Mouse (Mus musculus) central nervous system, embryonic 18 days (tissue): ENCODE results near the gene Olfr772. TPM values are rescaled to one million over a fixed set of nuclear protein-coding genes. Genes with fewer than 3 reads are reported as not detected.

ENCODE experiments used
- polyA plus RNA-seq: library from polyadenylated mRNA; depleted of rRNA; stranded (reverse); fragments of >200 nt; gene quantifications from 2 replicates; pipeline ENCODE4 v1.2.3, GENCODE M21; 2012; rRNA removed

Gene Olfr772
- not detected in 2 replicates for polyA plus RNA-seq

GRCm38 (mm10) chr10:129177821-129178220 lies at the start of gene Olfr772:
Olfr772 (minus strand) TSS chr10:129177921.

GRCm38 (mm10) chr10:129187319-129187718 lies 9.6 kb upstream of the Olfr772 start, which contains the start of gene Olfr773:
Olfr773 (minus strand) TSS chr10:129187419.

DNA sequence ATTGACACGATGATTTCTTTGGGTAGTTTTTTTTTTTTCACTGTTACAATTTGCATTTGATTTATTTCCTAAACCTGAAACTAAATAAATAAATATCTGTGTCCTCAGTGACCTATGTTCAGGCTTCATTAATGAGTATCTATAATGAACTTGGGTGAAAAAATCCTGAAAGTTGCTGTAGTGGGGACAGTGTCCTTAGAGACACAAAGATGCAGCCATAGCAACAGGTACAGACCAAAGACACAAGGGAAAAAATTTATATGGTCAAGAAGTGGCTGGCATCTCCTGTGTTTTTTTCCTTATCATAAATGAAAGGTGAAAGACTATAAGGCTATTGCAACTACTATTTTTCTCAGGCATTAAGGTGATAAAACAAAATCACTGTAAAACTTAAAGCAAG lies 13.1 kb downstream of the Olfr772 start, which contains the start of gene Olfr771:
Gene Olfr771 (minus strand): TSS at position 101 of the 400 bp plus-strand sequence.

GRCm38 (mm10) chr10:129138898-129139297 lies 38.8 kb downstream of the Olfr772 start, which contains the start of gene Olfr770:
Olfr770 (minus strand) TSS chr10:129138998.

Other genes starting within 250 kb of the Olfr772 start
- gene Itga7, start 244.1 kb downstream of the Olfr772 start, polyA plus RNA-seq: 11.6 and 16.9 TPM in 2 replicates
- not detected in 2 replicates for gene Mettl7b, start 216.9 kb downstream of the Olfr772 start, polyA plus RNA-seq
- not detected in 2 replicates for gene Olfr9, start 188.5 kb downstream of the Olfr772 start, polyA plus RNA-seq
- gene Olfr763, start 167.1 kb downstream of the Olfr772 start, polyA plus RNA-seq: not detected in 2 replicates
- not detected in 2 replicates for gene Olfr764-ps1, start 138.0 kb downstream of the Olfr772 start, polyA plus RNA-seq
- gene Olfr765, start 127.9 kb downstream of the Olfr772 start, polyA plus RNA-seq: not detected in 2 replicates
- not detected in 2 replicates for gene Olfr766-ps1, start 108.9 kb downstream of the Olfr772 start, polyA plus RNA-seq
- not detected in 2 replicates for gene Olfr767, start 95.0 kb downstream of the Olfr772 start, polyA plus RNA-seq
- not detected in 2 replicates for gene Olfr768, start 78.5 kb downstream of the Olfr772 start, polyA plus RNA-seq
- not detected in 2 replicates for gene Olfr769, start 60.1 kb downstream of the Olfr772 start, polyA plus RNA-seq
- gene Olfr770, start 38.9 kb downstream of the Olfr772 start, polyA plus RNA-seq: not detected in 2 replicates
- gene Olfr771, start 13.2 kb downstream of the Olfr772 start, polyA plus RNA-seq: not detected in 2 replicates
- gene Olfr773, start 9.5 kb upstream of the Olfr772 start, polyA plus RNA-seq: not detected in 2 replicates
- gene Olfr774, start 58.3 kb upstream of the Olfr772 start, polyA plus RNA-seq: not detected in 2 replicates
- not detected in 2 replicates for gene Olfr775, start 70.5 kb upstream of the Olfr772 start, polyA plus RNA-seq
- gene Olfr776, start 81.2 kb upstream of the Olfr772 start, polyA plus RNA-seq: not detected in 2 replicates
- not detected in 2 replicates for gene Olfr777, start 93.6 kb upstream of the Olfr772 start, polyA plus RNA-seq
- gene Olfr780, start 140.2 kb upstream of the Olfr772 start, polyA plus RNA-seq: not detected in 2 replicates
- gene Olfr781, start 150.9 kb upstream of the Olfr772 start, polyA plus RNA-seq: not detected in 2 replicates
- gene Olfr782, start 170.9 kb upstream of the Olfr772 start, polyA plus RNA-seq: not detected in 2 replicates
- 0.07 and 0.08 TPM in 2 replicates for gene Olfr784, start 206.2 kb upstream of the Olfr772 start, polyA plus RNA-seq
- gene Olfr785, start 227.5 kb upstream of the Olfr772 start, polyA plus RNA-seq: not detected in 2 replicates
- not detected in 2 replicates for gene Olfr786, start 249.4 kb upstream of the Olfr772 start, polyA plus RNA-seq